Mouse (Mus musculus): Measurements from ENCODE around the gene Gadl1. TPM values are rescaled to one million over a fixed set of nuclear protein-coding genes. Genes with fewer than 3 reads are reported as not detected.
A peak's percentile ranks its signal among the peaks of the same experiment; 100 is the strongest.

Gadl1 gene
- polyA plus RNA-seq, 1 experiment from 2014 or later = 0.53 TPM

DNA sequence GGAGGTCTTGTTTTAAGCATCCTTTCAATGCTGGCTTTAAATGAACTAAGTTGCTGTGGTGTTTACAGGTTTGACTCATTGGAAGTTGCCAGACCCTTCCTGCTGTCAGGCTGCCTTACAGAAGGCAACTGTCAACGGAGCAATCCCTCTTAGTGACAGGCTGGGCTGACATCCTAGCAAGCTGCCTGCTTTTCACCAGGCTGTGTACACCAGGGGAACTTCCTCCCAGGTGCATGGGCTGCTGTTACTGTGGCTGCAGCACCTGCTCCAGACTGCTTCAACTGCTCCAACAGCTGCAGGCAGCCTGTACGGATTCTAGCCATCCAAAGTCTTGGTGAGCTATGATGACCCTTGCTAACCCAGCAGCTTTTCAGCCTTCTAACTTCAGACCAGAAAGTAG lies 167.7 kb downstream of the Gadl1 start:
- ATAC-seq (ENCODE audit: low read depth) = no peak
- H3K36me3 ChIP-seq = no peaks in the 10 kb centered on the region
- H3K4me3 ChIP-seq = no peak overlapping the region
- no peaks in the 10 kb centered on the region for H3K27me3 ChIP-seq
- H3K9ac ChIP-seq = no peak overlapping the region
- H3K4me1 ChIP-seq (replicated peaks) = no peaks in the 10 kb centered on the region
- no peak overlapping the region for H3K27ac ChIP-seq (replicated peaks)
- H3K9me3 ChIP-seq = no peaks in the 10 kb centered on the region
- H3K4me2 ChIP-seq = no peak overlapping the region
- WGBS = 82% methylated on average over 2 of the region's 2 CpGs

- H3K36me3 ChIP-seq = no peaks in the 10 kb centered on the region
- no peak overlapping the region for H3K4me3 ChIP-seq
- ATAC-seq (ENCODE audit: low read depth) = no peak
- 95% methylated on average over 2 of the region's 2 CpGs for WGBS
- H3K27me3 ChIP-seq = no peaks in the 10 kb centered on the region
- no peaks in the 10 kb centered on the region for H3K9me3 ChIP-seq
- H3K4me2 ChIP-seq = no peak overlapping the region
- no peaks in the 10 kb centered on the region for H3K4me1 ChIP-seq (replicated peaks)
- no peak overlapping the region for H3K27ac ChIP-seq (replicated peaks)
- H3K9ac ChIP-seq = no peak overlapping the region
Observed at GRCm38 (mm10) chr9:116077419-116077818, 168.2 kb downstream of the Gadl1 start.

- WGBS = 84% methylated on average over 4 of the region's 4 CpGs
Observed at GRCm38 (mm10) chr9:116081781-116082180, 172.5 kb downstream of the Gadl1 start.

DNA sequence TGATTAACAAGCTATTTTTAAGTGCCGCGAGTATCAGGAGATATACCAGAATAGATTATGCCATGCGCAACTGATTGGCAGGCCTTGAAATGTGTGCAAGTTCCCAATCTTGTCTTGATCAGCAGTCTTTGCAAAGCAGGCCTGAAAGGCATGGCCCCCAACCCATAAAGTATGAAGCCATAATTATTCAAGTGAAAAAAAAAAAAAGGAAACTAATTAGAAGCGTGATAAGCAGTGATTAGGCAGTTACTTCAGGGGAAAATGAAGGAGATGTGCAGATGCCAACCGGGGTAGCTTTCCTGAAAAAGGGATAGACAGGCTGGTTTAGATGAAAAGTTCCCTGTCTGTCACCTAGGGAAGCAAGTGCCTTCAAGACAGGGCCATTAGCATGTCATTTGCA lies 174.0 kb downstream of the Gadl1 start:
- no peaks in the 10 kb centered on the region for H3K27me3 ChIP-seq
- 75% methylated on average over 5 of the region's 5 CpGs for WGBS
- H3K4me1 ChIP-seq (replicated peaks) = no peaks in the 10 kb centered on the region
- no peak for ATAC-seq (ENCODE audit: low read depth)
- no peaks in the 10 kb centered on the region for H3K9me3 ChIP-seq
- H3K9ac ChIP-seq = no peak overlapping the region
- no peaks in the 10 kb centered on the region for H3K36me3 ChIP-seq
- H3K27ac ChIP-seq (replicated peaks) = no peak overlapping the region
- no peak overlapping the region for H3K4me3 ChIP-seq
- H3K4me2 ChIP-seq = no peak overlapping the region

More at GRCm38 (mm10) chr9:116081781-116082180, 172.5 kb downstream of the Gadl1 start:
- Histone ChIP-seq H3K9ac (no peak overlapping the region), H3K36me3 (no peaks in the 10 kb centered on the region), H3K27me3 (no peaks in the 10 kb centered on the region), H3K9me3 (no peaks in the 10 kb centered on the region), H3K4me3 (no peak overlapping the region), H3K27ac (replicated peaks) (no peak overlapping the region), H3K4me1 (replicated peaks) (no peaks in the 10 kb centered on the region), H3K4me2 (no peak overlapping the region)
- ATAC-seq (ENCODE audit: low read depth) = no peak

DNA sequence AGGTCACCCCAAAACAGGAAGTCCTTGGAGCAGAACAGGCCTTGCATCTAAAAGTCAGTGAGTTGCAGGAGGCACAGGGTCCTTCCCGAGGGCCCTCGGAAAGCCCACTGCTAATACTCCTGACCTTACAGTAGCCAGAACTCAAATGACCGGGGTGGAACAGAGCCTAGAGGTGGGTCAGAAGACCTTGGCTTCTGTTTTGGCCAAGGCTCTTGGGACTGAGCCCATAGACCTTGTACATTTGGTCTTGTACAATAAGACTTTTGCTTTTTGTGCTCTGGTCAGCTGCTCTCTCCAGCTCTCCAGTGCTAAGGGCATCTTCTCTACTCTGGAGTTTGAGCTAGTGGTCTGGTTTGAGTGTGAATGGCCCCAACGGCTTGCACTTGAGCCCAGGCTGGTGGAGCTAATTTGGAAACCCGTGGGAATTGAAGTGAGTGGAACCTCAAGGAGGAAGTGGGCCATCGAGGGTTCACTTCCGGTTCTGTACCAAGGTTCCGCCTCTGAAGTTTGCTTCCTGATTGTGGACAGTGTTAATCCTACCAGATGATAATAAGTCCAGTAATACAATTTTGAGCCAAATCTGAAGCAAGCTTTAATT lies 174.6 kb downstream of the Gadl1 start:
- H3K4me3 ChIP-seq = no peak overlapping the region
- H3K27me3 ChIP-seq = no peaks in the 10 kb centered on the region
- no peaks in the 10 kb centered on the region for H3K36me3 ChIP-seq
- H3K27ac ChIP-seq (replicated peaks) = no peak overlapping the region
- no peak overlapping the region for H3K4me2 ChIP-seq
- ATAC-seq (ENCODE audit: low read depth) = no peak
- H3K4me1 ChIP-seq (replicated peaks) = no peaks in the 10 kb centered on the region
- H3K9me3 ChIP-seq = no peaks in the 10 kb centered on the region
- no peak overlapping the region for H3K9ac ChIP-seq
- 88% methylated on average over 8 of the region's 8 CpGs for WGBS

DNA sequence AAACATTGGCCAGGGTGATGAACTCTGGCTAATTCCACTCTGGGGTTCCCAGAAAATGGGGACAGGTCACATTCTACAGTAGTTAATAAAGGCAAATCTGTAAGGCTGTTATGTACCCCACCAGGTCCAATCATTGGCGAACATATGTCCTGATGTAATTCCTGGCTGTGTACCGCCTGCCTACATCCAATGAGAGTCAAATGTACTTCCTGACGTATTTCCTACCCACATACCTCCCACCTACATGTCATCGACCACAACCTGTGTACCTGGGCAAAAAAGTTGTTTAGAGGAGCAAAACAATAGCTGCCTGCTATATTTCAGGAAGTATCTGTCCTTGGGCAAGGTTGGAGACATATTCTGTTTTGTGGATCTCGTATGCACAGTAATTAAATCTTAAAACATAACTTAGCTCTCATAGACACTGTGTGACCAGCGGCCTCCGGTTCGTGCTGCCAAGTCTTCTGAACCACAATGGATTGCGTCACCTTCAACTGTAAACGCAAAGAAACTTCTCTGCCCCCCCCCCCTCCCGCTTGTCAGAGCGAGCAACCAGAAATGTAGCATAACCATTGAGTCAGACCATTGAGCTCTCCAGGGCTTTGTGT lies 175.2 kb downstream of the Gadl1 start:
- Histone ChIP-seq H3K4me3 (no peak overlapping the region), H3K4me2 (no peak overlapping the region), H3K27me3 (no peaks in the 10 kb centered on the region), H3K9ac (no peak overlapping the region), H3K36me3 (no peaks in the 10 kb centered on the region), H3K9me3 (no peaks in the 10 kb centered on the region), H3K4me1 (replicated peaks) (0 out of 2 replicates have a peak, but pooled peaks cover 4% of the 10 kb centered on the region), H3K27ac (replicated peaks) (no peak overlapping the region)
- 90% methylated on average over 12 of the region's 12 CpGs for WGBS
- ATAC-seq (ENCODE audit: low read depth) = no peak

DNA sequence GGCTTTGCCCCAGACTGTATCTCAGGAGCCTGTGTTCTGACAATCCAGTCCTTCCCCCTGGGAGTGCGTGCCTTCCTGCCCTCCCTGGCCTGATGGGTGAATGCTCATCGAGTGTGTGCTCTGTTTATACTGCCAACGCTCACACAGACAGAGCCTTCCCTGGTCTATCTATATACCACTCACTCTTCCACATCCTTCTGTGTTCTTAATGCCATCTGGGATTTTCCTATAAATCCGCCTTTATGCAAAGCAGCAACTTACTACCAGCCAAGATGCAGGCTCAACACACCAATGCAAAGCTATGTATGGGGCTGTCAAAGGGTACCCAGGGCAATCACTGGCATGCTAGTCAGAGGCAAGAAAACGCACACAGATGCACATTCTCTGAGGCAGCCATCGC lies 176.7 kb downstream of the Gadl1 start:
- H3K4me3 ChIP-seq = no peak overlapping the region
- H3K36me3 ChIP-seq = no peaks in the 10 kb centered on the region
- no peaks in the 10 kb centered on the region for H3K9me3 ChIP-seq
- H3K27ac ChIP-seq (replicated peaks) = no peak overlapping the region
- ATAC-seq (ENCODE audit: low read depth) = no peak
- peaks cover 13% of the 10 kb centered on the region for H3K4me1 ChIP-seq (replicated peaks)
- no peak overlapping the region for H3K9ac ChIP-seq
- H3K27me3 ChIP-seq = no peaks in the 10 kb centered on the region
- no peak overlapping the region for H3K4me2 ChIP-seq
- WGBS = 94% methylated on average over 6 of the region's 6 CpGs

GRCm38 (mm10) chr9:116087263-116087662 lies 178.0 kb downstream of the Gadl1 start:
- H3K9ac ChIP-seq = no peak overlapping the region
- H3K4me2 ChIP-seq = no peak overlapping the region
- no peak for ATAC-seq (ENCODE audit: low read depth)
- no peak overlapping the region for H3K27ac ChIP-seq (replicated peaks)
- H3K36me3 ChIP-seq = no peaks in the 10 kb centered on the region
- no peaks in the 10 kb centered on the region for H3K27me3 ChIP-seq
- H3K4me3 ChIP-seq = no peak overlapping the region
- no peaks in the 10 kb centered on the region for H3K9me3 ChIP-seq
- peaks cover 18% of the 10 kb centered on the region for H3K4me1 ChIP-seq (replicated peaks)
- WGBS = 95% methylated on average over 5 of the region's 5 CpGs

DNA sequence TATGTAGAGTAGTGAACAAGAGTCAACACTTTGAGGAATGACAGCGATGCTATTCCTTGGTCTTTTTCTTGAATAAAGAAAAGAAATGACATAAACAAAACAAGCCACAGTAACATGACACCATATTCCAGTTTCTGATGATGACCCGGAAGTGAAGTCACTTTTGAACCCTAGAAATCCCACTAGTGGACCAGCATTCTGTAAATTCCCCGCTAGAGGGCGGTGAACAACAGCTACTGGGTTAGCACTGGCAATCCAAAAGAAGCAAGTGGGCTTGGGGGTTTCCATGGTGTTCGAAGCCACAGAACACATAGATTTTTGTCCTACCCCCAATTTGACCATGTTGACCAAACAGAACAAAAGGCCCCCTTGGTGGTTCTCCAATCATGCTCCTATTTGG lies 178.6 kb downstream of the Gadl1 start:
- 33% methylated on average over 5 of the region's 5 CpGs for WGBS
- H3K27me3 ChIP-seq = no peaks in the 10 kb centered on the region
- H3K4me3 ChIP-seq = no peak overlapping the region
- H3K9me3 ChIP-seq = no peaks in the 10 kb centered on the region
- no peak overlapping the region for H3K4me2 ChIP-seq
- H3K36me3 ChIP-seq = no peaks in the 10 kb centered on the region
- H3K4me1 ChIP-seq (replicated peaks) = peaks cover 22% of the 10 kb centered on the region
- no peak overlapping the region for H3K9ac ChIP-seq
- ATAC-seq (ENCODE audit: low read depth) = no peak
- no peak overlapping the region for H3K27ac ChIP-seq (replicated peaks)

GRCm38 (mm10) chr9:116088912-116089311 lies 179.7 kb downstream of the Gadl1 start:
- Histone ChIP-seq H3K4me1 (replicated peaks) (peaks cover 22% of the 10 kb centered on the region), H3K4me3 (no peak overlapping the region), H3K36me3 (no peaks in the 10 kb centered on the region), H3K9me3 (no peaks in the 10 kb centered on the region), H3K9ac (no peak overlapping the region), H3K4me2 (no peak overlapping the region), H3K27ac (replicated peaks) (no peak overlapping the region), H3K27me3 (no peaks in the 10 kb centered on the region)
- 83% methylated on average over 9 of the region's 9 CpGs for WGBS
- no peak for ATAC-seq (ENCODE audit: low read depth)

DNA sequence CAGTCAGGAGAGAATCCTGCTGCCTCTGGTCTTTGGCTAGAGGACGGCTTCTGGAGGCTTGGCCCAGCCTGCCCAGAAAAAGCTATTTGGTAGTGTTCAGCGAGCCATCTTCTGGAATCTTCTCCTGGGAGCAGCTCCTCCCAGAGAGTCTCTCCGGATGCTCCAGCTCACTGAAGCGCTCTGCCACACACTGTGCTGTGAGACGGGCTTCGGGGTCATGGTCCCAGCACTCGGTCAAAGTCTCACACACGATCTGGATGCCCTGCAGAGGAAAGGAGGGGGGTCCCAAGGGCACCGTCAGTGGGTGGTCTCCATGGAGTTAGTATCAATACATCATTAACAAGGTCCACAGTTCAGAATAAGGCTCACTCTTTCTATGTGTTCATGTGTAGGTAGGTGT lies 181.0 kb downstream of the Gadl1 start:
- Histone ChIP-seq H3K27ac (replicated peaks) (0 out of 2 replicates have a peak overlapping the region, but pooled peaks have one; percentile 18), H3K4me3 (no peak overlapping the region), H3K4me2 (no peak overlapping the region), H3K4me1 (replicated peaks) (peaks cover 22% of the 10 kb centered on the region), H3K27me3 (no peaks in the 10 kb centered on the region), H3K9me3 (no peaks in the 10 kb centered on the region), H3K9ac (no peak overlapping the region), H3K36me3 (no peaks in the 10 kb centered on the region)
- no peak for ATAC-seq (ENCODE audit: low read depth)
- WGBS = 74% methylated on average over 9 of the region's 9 CpGs

DNA sequence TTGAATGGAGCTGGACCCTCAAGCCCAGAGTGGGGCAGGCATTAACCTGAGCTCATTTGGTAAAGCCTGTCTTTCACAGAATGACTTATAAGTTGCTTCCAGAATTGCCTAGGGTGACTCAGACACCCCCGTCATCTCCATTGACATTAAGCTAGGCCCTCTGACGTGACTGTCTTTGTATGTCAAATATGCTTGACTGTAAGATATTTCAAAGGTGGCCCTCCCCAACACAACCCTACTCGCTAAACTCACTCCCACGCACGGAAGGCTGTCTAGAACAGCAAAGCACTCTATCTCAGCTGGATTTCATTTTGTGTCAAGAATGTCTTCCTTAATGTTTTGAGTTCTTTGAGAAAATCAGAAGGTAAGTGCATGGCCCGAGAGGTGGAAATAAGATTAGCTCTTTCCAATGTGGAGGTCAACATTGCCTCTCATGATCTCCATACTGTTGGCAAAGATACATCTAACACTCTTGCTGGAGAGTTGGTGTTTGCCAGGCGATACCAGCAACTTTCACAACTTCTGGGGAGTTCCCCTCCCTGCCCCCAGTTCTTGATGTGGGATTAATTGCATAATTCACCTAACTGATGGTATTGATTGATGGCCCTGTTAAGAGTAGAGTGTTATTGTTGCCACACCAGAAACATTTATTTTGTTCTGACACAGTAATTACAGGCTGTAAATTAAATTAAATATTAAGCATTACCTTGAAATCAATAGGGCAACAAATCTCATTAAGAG lies 182.0 kb downstream of the Gadl1 start:
- Histone ChIP-seq H3K27me3 (no peaks in the 10 kb centered on the region), H3K9me3 (no peaks in the 10 kb centered on the region), H3K9ac (no peak overlapping the region), H3K4me1 (replicated peaks) (peaks cover 22% of the 10 kb centered on the region), H3K4me2 (no peak overlapping the region), H3K36me3 (no peaks in the 10 kb centered on the region), H3K4me3 (no peak overlapping the region), H3K27ac (replicated peaks) (no peak overlapping the region)
- WGBS = 89% methylated on average over 7 of the region's 7 CpGs
- no peak for ATAC-seq (ENCODE audit: low read depth)

Measured in neural tube, embryonic 13.5 days (tissue).